Mouse (Mus musculus): Measurements from ENCODE around the gene Gm12253. TPM values are rescaled to one million over a fixed set of nuclear protein-coding genes. Genes with fewer than 3 reads are reported as not detected.

Gene Gm12253
- not detected in 2 replicates for polyA plus RNA-seq (2015; fragmentation: Nextera tagmentation; extraction: Ambion mirVana)

GRCm38 (mm10) chr11:58432259-58432658 is at the start of gene Gm12253:
Gene Gm12253 (plus strand): TSS chr11:58432559.
- Histone ChIP-seq H3K4me1 (replicated peaks) (no peaks in the 10 kb centered on the region), H3K4me3 (replicated peaks) (no peak within 1 kb of the TSS), H3K36me3 (no peaks in the 10 kb centered on the region), H3K9ac (no peak within 1 kb of the TSS), H3K27ac (no peak within 1 kb of the TSS), H3K27me3 (0 out of 2 replicates have a peak, but pooled peaks cover 3% of the 10 kb centered on the region), H3K4me2 (no peak within 1 kb of the TSS), H3K9me3 (replicated peaks) (no peaks in the 10 kb centered on the region)
- ATAC-seq (ENCODE audit: low read depth) (no peak), DNase-seq (no peak)
- 61% methylated on average over 3 of the region's 3 CpGs for WGBS (ENCODE audit: insufficient replicate concordance)

- 49% methylated on average over 6 of the region's 6 CpGs for WGBS (ENCODE audit: insufficient replicate concordance)
- Histone ChIP-seq H3K27me3 (no peaks in the 10 kb centered on the region), H3K9ac (no peak overlapping the region), H3K4me1 (replicated peaks) (0 out of 2 replicates have a peak, but pooled peaks cover 3% of the 10 kb centered on the region), H3K4me2 (no peak overlapping the region), H3K36me3 (no peaks in the 10 kb centered on the region), H3K4me3 (replicated peaks) (no peak overlapping the region), H3K27ac (no peak overlapping the region), H3K9me3 (replicated peaks) (no peaks in the 10 kb centered on the region)
- ATAC-seq (ENCODE audit: low read depth) (no peak), DNase-seq (no peak)
Observed at GRCm38 (mm10) chr11:58399985-58400645, 32.2 kb upstream of the Gm12253 start.

- Histone ChIP-seq H3K9ac (no peak overlapping the region), H3K27me3 (no peaks in the 10 kb centered on the region), H3K4me3 (replicated peaks) (no peak overlapping the region), H3K9me3 (replicated peaks) (no peaks in the 10 kb centered on the region), H3K36me3 (no peaks in the 10 kb centered on the region), H3K4me2 (no peak overlapping the region), H3K27ac (no peak overlapping the region), H3K4me1 (replicated peaks) (0 out of 2 replicates have a peak, but pooled peaks cover 3% of the 10 kb centered on the region)
- no peak for ATAC-seq (ENCODE audit: low read depth)
- no peak for DNase-seq
- 61% methylated on average over 5 of the region's 5 CpGs for WGBS (ENCODE audit: insufficient replicate concordance)
Observed at GRCm38 (mm10) chr11:58400655-58401054, 31.7 kb upstream of the Gm12253 start.

GRCm38 (mm10) chr11:58408066-58408465 is 24.3 kb upstream of the Gm12253 start:
- H3K27ac ChIP-seq = no peak overlapping the region
- no peaks in the 10 kb centered on the region for H3K4me1 ChIP-seq (replicated peaks)
- no peaks in the 10 kb centered on the region for H3K27me3 ChIP-seq
- H3K4me3 ChIP-seq (replicated peaks) = no peak overlapping the region
- no peak overlapping the region for H3K4me2 ChIP-seq
- no peaks in the 10 kb centered on the region for H3K9me3 ChIP-seq (replicated peaks)
- H3K36me3 ChIP-seq = no peaks in the 10 kb centered on the region
- WGBS (ENCODE audit: insufficient replicate concordance) = 66% methylated on average over 3 of the region's 3 CpGs
- DNase-seq (no peak), ATAC-seq (ENCODE audit: low read depth) (no peak)
- H3K9ac ChIP-seq = no peak overlapping the region

DNA sequence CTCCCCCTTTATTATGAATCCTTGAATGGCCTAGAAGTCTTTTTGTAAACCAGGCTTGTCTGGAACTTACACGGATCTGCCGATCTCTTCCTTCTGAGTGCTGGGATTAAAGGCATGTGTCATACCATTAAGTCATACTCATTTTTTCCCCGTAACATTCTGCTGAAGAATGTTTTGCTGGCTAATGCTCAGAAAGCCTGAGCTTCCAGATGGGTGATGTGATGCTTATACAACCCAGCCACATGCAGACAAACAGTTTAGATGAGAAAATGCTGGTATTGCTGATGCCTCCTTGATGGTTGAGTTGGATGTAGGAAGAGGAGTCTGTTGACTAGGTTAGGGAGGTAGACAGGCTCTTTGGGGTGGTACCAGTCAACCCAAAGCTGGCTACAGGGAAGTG is 14.0 kb upstream of the Gm12253 start:
- Histone ChIP-seq H3K9ac (no peak overlapping the region), H3K27me3 (no peaks in the 10 kb centered on the region), H3K4me1 (replicated peaks) (no peaks in the 10 kb centered on the region), H3K36me3 (no peaks in the 10 kb centered on the region), H3K27ac (no peak overlapping the region), H3K4me2 (no peak overlapping the region), H3K9me3 (replicated peaks) (no peaks in the 10 kb centered on the region), H3K4me3 (replicated peaks) (no peak overlapping the region)
- 63% methylated on average over 3 of the region's 3 CpGs for WGBS (ENCODE audit: insufficient replicate concordance)
- ATAC-seq (ENCODE audit: low read depth) = no peak
- no peak for DNase-seq

DNA sequence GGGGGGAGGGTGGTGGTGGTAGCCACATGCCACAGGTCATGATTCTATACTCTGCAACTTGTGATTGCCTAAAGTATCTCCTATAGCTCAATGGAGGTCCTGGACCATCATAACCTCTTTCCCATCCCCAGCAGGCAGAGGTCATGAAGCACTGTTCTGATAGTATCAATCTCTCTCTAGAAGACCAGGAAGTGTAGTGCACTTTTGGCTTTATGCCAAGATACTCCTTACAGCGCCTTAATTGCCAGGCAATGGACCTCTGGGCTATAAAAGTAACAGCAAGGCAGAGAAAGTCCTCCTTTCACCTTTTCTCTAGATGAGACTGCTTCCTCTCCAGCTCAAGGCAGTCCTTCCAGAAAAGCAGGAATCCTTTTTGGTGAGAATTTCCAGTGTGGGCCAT is 11.5 kb upstream of the Gm12253 start, which contains the start of gene 1810065E05Rik:
TSS of gene 1810065E05Rik (plus strand) at position 297 of the 400 bp plus-strand sequence.
- H3K36me3 ChIP-seq = no peaks in the 10 kb centered on the region
- no peak for DNase-seq

DNA sequence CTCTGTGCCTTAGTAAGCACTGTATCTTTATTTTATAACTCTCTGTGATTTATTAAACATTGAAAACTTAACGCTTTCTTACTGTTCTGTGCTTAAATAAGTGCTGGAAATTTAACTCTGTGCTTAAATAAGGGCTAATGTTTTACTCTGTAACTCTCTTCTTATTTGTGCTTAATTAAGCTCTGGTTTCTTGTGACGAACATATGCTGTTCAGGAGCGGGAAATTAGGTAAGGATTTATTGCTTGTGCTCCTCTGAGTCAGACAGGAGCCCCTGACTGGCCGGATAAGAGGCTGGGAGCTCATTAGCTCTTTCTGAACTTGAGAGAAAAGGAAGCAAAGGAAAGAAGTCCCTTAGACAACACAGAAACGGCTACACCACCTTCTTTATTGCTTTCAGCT is 5.5 kb downstream of the Gm12253 start:
- Histone ChIP-seq H3K27me3 (no peaks in the 10 kb centered on the region), H3K27ac (no peak overlapping the region), H3K36me3 (no peaks in the 10 kb centered on the region), H3K9ac (no peak overlapping the region), H3K4me1 (replicated peaks) (no peaks in the 10 kb centered on the region), H3K4me2 (no peak overlapping the region), H3K4me3 (replicated peaks) (no peak overlapping the region), H3K9me3 (replicated peaks) (no peaks in the 10 kb centered on the region)
- DNase-seq (no peak), ATAC-seq (ENCODE audit: low read depth) (no peak)
- WGBS (ENCODE audit: insufficient replicate concordance) = 38% methylated on average over 5 of the region's 5 CpGs

More for the DNA sequence above, 11.5 kb upstream of the Gm12253 start, which contains the start of gene 1810065E05Rik:
- ATAC-seq (ENCODE audit: low read depth) = no peak
- no peak within 1 kb of the TSS for H3K4me3 ChIP-seq (replicated peaks)
- 35% methylated on average over 1 of the region's 1 CpGs for WGBS (ENCODE audit: insufficient replicate concordance)
- no peak within 1 kb of the TSS for H3K27ac ChIP-seq
- no peak within 1 kb of the TSS for H3K9ac ChIP-seq
- no peaks in the 10 kb centered on the region for H3K9me3 ChIP-seq (replicated peaks)
- no peaks in the 10 kb centered on the region for H3K27me3 ChIP-seq
- H3K4me2 ChIP-seq = no peak within 1 kb of the TSS
- no peaks in the 10 kb centered on the region for H3K4me1 ChIP-seq (replicated peaks)

DNA sequence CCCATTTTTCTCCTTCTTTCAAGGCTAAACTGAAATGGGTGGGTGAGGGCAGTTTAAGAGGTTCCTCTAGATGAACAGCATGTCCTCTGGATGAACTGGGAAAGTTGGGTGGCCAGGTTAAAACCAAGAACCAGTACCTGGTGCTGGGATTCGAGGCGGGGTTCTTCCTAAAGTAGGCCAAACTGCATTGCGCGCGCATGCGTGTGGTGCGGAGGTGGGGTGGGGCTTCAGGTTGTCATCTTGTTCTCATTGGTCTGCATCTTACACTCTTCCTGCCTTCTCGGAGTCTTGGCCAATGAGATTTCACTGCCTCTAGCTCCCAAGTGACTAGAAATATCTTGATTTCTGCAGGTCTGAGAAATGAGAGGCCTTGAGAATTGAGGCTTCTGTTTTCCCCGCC is 20.4 kb downstream of the Gm12253 start, which contains the start of gene Lypd9:
TSS of gene Lypd9 (minus strand) at position 165 of the 400 bp plus-strand sequence.
- 85% methylated on average over 9 of the region's 9 CpGs for WGBS (ENCODE audit: insufficient replicate concordance)
- Histone ChIP-seq H3K27me3 (no peaks in the 10 kb centered on the region), H3K36me3 (no peaks in the 10 kb centered on the region), H3K9ac (no peak within 1 kb of the TSS), H3K4me2 (no peak within 1 kb of the TSS), H3K4me3 (replicated peaks) (no peak within 1 kb of the TSS), H3K9me3 (replicated peaks) (0 out of 2 replicates have a peak, but pooled peaks cover 3% of the 10 kb centered on the region), H3K27ac (no peak within 1 kb of the TSS), H3K4me1 (replicated peaks) (no peaks in the 10 kb centered on the region)
- DNase-seq = no peak
- ATAC-seq (ENCODE audit: low read depth) = no peak

GRCm38 (mm10) chr11:58453592-58453991 is 21.2 kb downstream of the Gm12253 start:
- H3K9ac ChIP-seq = no peak overlapping the region
- DNase-seq = no peak
- H3K4me2 ChIP-seq = no peak overlapping the region
- no peaks in the 10 kb centered on the region for H3K4me1 ChIP-seq (replicated peaks)
- 0 out of 2 replicates have a peak, but pooled peaks cover 3% of the 10 kb centered on the region for H3K9me3 ChIP-seq (replicated peaks)
- H3K27ac ChIP-seq = no peak overlapping the region
- H3K36me3 ChIP-seq = no peaks in the 10 kb centered on the region
- no peak for ATAC-seq (ENCODE audit: low read depth)
- H3K27me3 ChIP-seq = no peaks in the 10 kb centered on the region
- H3K4me3 ChIP-seq (replicated peaks) = no peak overlapping the region
- WGBS (ENCODE audit: insufficient replicate concordance) = 44% methylated on average over 4 of the region's 4 CpGs

DNA sequence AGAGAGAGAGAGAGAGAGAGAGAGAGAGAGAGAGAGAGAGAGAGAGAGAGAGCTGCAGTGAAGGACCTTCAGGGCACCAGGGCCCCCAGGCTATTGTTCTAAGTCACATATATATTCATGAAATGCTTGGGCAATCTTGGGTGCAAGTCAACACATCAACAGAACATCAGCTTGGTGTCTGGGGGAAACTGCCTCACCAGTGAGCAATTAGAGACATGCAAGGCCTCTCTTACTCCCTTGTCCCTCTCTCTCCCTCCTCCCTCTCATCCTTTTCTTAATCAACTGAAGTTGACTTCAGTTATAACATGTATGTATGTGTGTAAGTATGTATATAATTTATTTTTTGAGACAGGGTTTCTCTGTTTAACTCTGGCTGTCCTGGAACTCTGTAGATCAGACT is 29.8 kb downstream of the Gm12253 start, which contains the start of gene Olfr30:
TSS of gene Olfr30 (minus strand) at position 101 of the 400 bp plus-strand sequence.
- Histone ChIP-seq H3K4me3 (replicated peaks) (no peak within 1 kb of the TSS), H3K36me3 (no peaks in the 10 kb centered on the region), H3K4me1 (replicated peaks) (no peaks in the 10 kb centered on the region), H3K27me3 (no peaks in the 10 kb centered on the region), H3K27ac (no peak within 1 kb of the TSS), H3K9me3 (replicated peaks) (no peaks in the 10 kb centered on the region), H3K4me2 (no peak within 1 kb of the TSS), H3K9ac (no peak within 1 kb of the TSS)
- ATAC-seq (ENCODE audit: low read depth) = no peak
- DNase-seq = no peak

Measured in liver, embryonic 13.5 days (tissue).